22 mouse cellular contexts compared by ENCODE assay signal in genomic region chr13:56176310-56176709, GRCm38 (mm10). TPM values are rescaled to one million over a fixed set of nuclear protein-coding genes. Genes with fewer than 3 reads are reported as not detected.
DNase-seq lines count a peak whose midpoint lies in the region; ATAC-seq lines count a peak whose summit lies in the region.
"Had no signal": no experiment of that assay in that cellular context is flagged by ENCODE, and none has a peak within 500 bp of the region (broad histone marks: within the 10 kb centered on the region; RNA-seq: fewer than 3 reads in every experiment).

No protein-coding gene starts in this region.

- H3K4me3 ChIP-seq in forebrain, embryonic 10.5 days: no peak overlapping the region
- no peak overlapping the region for H3K4me3 ChIP-seq in forebrain, embryonic 15.5 days
- no peak overlapping the region for H3K4me3 ChIP-seq in embryonic facial prominence, embryonic 12.5 days
- H3K4me3 ChIP-seq in liver, embryonic 16.5 days (ENCODE audit: low read depth, low read length): peak overlapping the region; percentile 12; the same call in 1 of the 2 replicates
- H3K4me3 ChIP-seq: forebrain, embryonic 12.5 days; hindbrain, embryonic 10.5 days; neural tube, embryonic 12.5 days had no signal

- 90% methylated on average over 9 of the region's 9 CpGs for WGBS in forebrain, embryonic 10.5 days
- WGBS in forebrain, embryonic 15.5 days: 93% methylated on average over 9 of the region's 9 CpGs
- WGBS in embryonic facial prominence, embryonic 12.5 days: 88% methylated on average over 9 of the region's 9 CpGs
- WGBS in liver, embryonic 16.5 days (ENCODE audit: insufficient replicate concordance): 78% methylated on average over 9 of the region's 9 CpGs

- H3K4me1 ChIP-seq in forebrain, embryonic 10.5 days: peaks cover 3% of the 10 kb centered on the region; the same call in 1 of the 2 replicates
- H3K4me1 ChIP-seq in forebrain, embryonic 15.5 days: no peaks in the 10 kb centered on the region
- peaks cover 24% of the 10 kb centered on the region; the same call in 1 of the 2 replicates for H3K4me1 ChIP-seq in embryonic facial prominence, embryonic 12.5 days
- no peaks in the 10 kb centered on the region; the same call in 1 of the 2 replicates for H3K4me1 ChIP-seq in liver, embryonic 16.5 days (ENCODE audit: control insufficient read depth, low read depth, low read length)
- H3K4me1 ChIP-seq: forebrain, embryonic 12.5 days; hindbrain, embryonic 10.5 days had no signal

- no peak overlapping the region for H3K9ac ChIP-seq in forebrain, embryonic 15.5 days (replicated peaks)
- no peak overlapping the region for H3K9ac ChIP-seq in embryonic facial prominence, embryonic 12.5 days
- no peak overlapping the region for H3K9ac ChIP-seq in liver, embryonic 16.5 days (ENCODE audit: low read depth, low read length)
- H3K9ac ChIP-seq: forebrain, embryonic 12.5 days; neural tube, embryonic 12.5 days had no signal

- no peak for DNase-seq in forebrain, embryonic 10.5 days (ENCODE audit: extremely low spot score, low spot score)
- peak; percentile 69 for DNase-seq in thymus, postnatal 0 days (ENCODE audit: low spot score)
- DNase-seq in cerebellum, adult 18-20 months: no peak
- DNase-seq in adrenal gland, postnatal 10 days: no peak
- DNase-seq: adrenal gland, adult 8-10 months; cerebellum, postnatal 25 days; embryo, embryonic 11 days; gastrocnemius, postnatal 25 days; lung, adult 2 months; lung, postnatal 36 days had no signal

- H3K4me2 ChIP-seq in forebrain, embryonic 15.5 days (replicated peaks): no peak overlapping the region
- H3K4me2 ChIP-seq in embryonic facial prominence, embryonic 12.5 days (replicated peaks): no peak overlapping the region
- H3K4me2 ChIP-seq in liver, embryonic 16.5 days (ENCODE audit: low read depth, low read length): peak overlapping the region; percentile 9; the same call in 1 of the 2 replicates
- H3K4me2 ChIP-seq: forebrain, embryonic 12.5 days; midbrain, embryonic 11.5 days; neural tube, embryonic 12.5 days had no signal

- ATAC-seq in forebrain, embryonic 15.5 days (replicated peaks): no peak
- ATAC-seq in embryonic facial prominence, embryonic 12.5 days (ENCODE audit: insufficient number of reproducible peaks, insufficient read depth, low FRiP score, low TSS enrichment): no peak
- ATAC-seq in liver, embryonic 16.5 days (ENCODE audit: low read depth): no peak
- ATAC-seq in frontal cortex, adult (ENCODE audit: low TSS enrichment): no peak
- ATAC-seq: hindbrain, postnatal 0 days; intestine, postnatal 0 days; Patski had no signal

- H3K27ac ChIP-seq in forebrain, embryonic 10.5 days: 0 out of 2 replicates have a peak overlapping the region, but pooled peaks have one; percentile 26
- no peak overlapping the region for H3K27ac ChIP-seq in forebrain, embryonic 15.5 days (replicated peaks)
- H3K27ac ChIP-seq in embryonic facial prominence, embryonic 12.5 days: 0 out of 2 replicates have a peak overlapping the region, but pooled peaks have one; percentile 4
- no peak overlapping the region for H3K27ac ChIP-seq in liver, embryonic 16.5 days (ENCODE audit: low read length)
- H3K27ac ChIP-seq: forebrain, embryonic 12.5 days; hindbrain, embryonic 10.5 days; hindbrain, postnatal 0 days; neural tube, embryonic 12.5 days; stomach, postnatal 0 days had no signal

- H3K9me3 ChIP-seq in forebrain, embryonic 10.5 days: no peaks in the 10 kb centered on the region
- no peaks in the 10 kb centered on the region for H3K9me3 ChIP-seq in forebrain, embryonic 15.5 days
- H3K9me3 ChIP-seq in embryonic facial prominence, embryonic 12.5 days: no peaks in the 10 kb centered on the region
- H3K9me3 ChIP-seq in liver, embryonic 16.5 days (replicated peaks; ENCODE audit: control insufficient read depth, low read length): no peaks in the 10 kb centered on the region
- H3K9me3 ChIP-seq: forebrain, embryonic 12.5 days; hindbrain, embryonic 10.5 days; neural tube, embryonic 12.5 days had no signal

- H3K36me3 ChIP-seq in forebrain, embryonic 10.5 days (replicated peaks): no peaks in the 10 kb centered on the region
- no peaks in the 10 kb centered on the region for H3K36me3 ChIP-seq in forebrain, embryonic 15.5 days
- H3K36me3 ChIP-seq in embryonic facial prominence, embryonic 12.5 days: no peaks in the 10 kb centered on the region
- no peaks in the 10 kb centered on the region for H3K36me3 ChIP-seq in liver, embryonic 16.5 days (ENCODE audit: control insufficient read depth, insufficient read depth)
- H3K36me3 ChIP-seq: forebrain, embryonic 12.5 days; hindbrain, embryonic 10.5 days; neural tube, embryonic 12.5 days had no signal

- H3K27me3 ChIP-seq in forebrain, embryonic 10.5 days (ENCODE audit: poor library complexity, severe bottlenecking): peaks cover 3% of the 10 kb centered on the region
- H3K27me3 ChIP-seq in forebrain, embryonic 15.5 days: no peaks in the 10 kb centered on the region
- no peaks in the 10 kb centered on the region for H3K27me3 ChIP-seq in embryonic facial prominence, embryonic 12.5 days
- no peaks in the 10 kb centered on the region for H3K27me3 ChIP-seq in liver, embryonic 16.5 days (ENCODE audit: control insufficient read depth, insufficient read depth, low read depth, low read length)
- H3K27me3 ChIP-seq: neural tube, embryonic 12.5 days had no signal

RNA-seq across cellular contexts. Expression of gene Tifab, which starts 2.4 kb away (rescaled TPM):
- 0.97 and 1.2 TPM in 2 replicates for polyA plus RNA-seq in forebrain, embryonic 10.5 days (2016; fragmentation: Nextera tagmentation; extraction: Ambion mirVana)
- 0.87 and 1.0 TPM in 2 replicates for polyA plus RNA-seq in forebrain, embryonic 15.5 days (2015; fragmentation: Nextera tagmentation; extraction: Ambion mirVana)
- 1.3 and 1.5 TPM in 2 replicates for polyA plus RNA-seq in embryonic facial prominence, embryonic 12.5 days (2016; fragmentation: Nextera tagmentation; extraction: Ambion mirVana)
- 7.1 and 8.1 TPM in 2 replicates for polyA plus RNA-seq in liver, embryonic 16.5 days (2015; fragmentation: Nextera tagmentation; extraction: Ambion mirVana)
- polyA plus RNA-seq in thymus, postnatal 0 days (2015; fragmentation: Nextera tagmentation; extraction: Ambion mirVana): 4.8 and 5.4 TPM in 2 replicates
- 1 to 10 TPM; 1.8 TPM for total RNA-seq in adrenal gland, postnatal 10 days (2021)
- polyA plus RNA-seq: Patski had no signal

RNA-seq across cellular contexts. Expression of gene H2afy, which starts 40.1 kb away (rescaled TPM):
- polyA plus RNA-seq in forebrain, embryonic 10.5 days (2016; fragmentation: Nextera tagmentation; extraction: Ambion mirVana): 554 and 558 TPM in 2 replicates
- polyA plus RNA-seq in forebrain, embryonic 15.5 days (2015; fragmentation: Nextera tagmentation; extraction: Ambion mirVana): 424 and 456 TPM in 2 replicates
- polyA plus RNA-seq in embryonic facial prominence, embryonic 12.5 days (2016; fragmentation: Nextera tagmentation; extraction: Ambion mirVana): 537 and 538 TPM in 2 replicates
- polyA plus RNA-seq in liver, embryonic 16.5 days (2015; fragmentation: Nextera tagmentation; extraction: Ambion mirVana): 76.3 and 80.7 TPM in 2 replicates
- polyA plus RNA-seq in thymus, postnatal 0 days (2015; fragmentation: Nextera tagmentation; extraction: Ambion mirVana): 439 and 462 TPM in 2 replicates
- 100 to 1,000 TPM; 117 to 122 TPM for total RNA-seq in adrenal gland, postnatal 10 days (2021)

Comparison
In these comparisons a context has a peak if more than half of its experiments do, and no peak if none do; other contexts are left out.
1. H3K27ac ChIP-seq: peak in forebrain, embryonic 10.5 days (single experiment) and embryonic facial prominence, embryonic 12.5 days (single experiment); none in forebrain, embryonic 15.5 days (single experiment) and liver, embryonic 16.5 days (single experiment).